Mouse (Mus musculus): ENCODE measurements around the gene Wasf2.

The Wasf2 gene

DNA sequence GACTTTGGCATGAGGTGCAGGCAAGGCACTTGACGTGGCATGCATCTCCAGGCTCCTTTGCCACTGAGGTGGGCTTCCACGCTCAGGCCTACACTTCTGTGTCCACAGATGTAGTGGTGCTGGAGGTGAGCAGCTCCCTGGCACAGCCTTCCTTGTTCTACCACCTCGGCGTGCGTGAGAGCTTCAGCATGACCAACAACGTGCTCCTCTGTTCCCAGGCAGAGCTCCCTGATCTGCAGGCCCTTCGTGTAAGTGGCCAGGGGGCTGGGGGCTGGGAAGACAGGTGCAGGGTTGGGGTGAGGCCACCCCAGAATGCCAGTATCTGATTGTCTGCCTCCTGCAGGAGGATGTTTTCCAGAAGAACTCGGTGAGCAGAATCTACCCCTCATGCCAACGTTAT, 112.4 kb downstream of the Wasf2 start:
- DNase-seq: no peak

DNA sequence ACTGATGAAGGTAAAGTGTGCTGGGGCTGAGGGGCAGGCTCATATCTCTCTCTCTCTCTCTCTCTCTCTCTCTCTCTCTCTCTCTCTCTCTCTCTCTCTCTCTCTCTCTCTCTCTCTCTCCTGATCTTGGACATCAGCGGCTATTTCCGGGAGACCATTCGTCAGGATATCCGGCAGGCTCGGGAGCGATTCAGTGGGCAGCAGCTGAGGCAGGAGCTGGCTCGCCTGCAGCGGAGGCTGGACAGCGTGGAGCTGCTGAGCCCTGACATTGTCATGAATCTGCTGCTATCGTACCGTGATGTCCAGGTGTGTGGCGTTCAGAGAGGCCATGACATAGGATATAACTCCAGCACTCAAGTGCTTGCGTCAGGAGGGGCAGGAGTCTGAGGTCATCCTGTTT, 113.2 kb downstream of the Wasf2 start:
- DNase-seq: no peak

DNA sequence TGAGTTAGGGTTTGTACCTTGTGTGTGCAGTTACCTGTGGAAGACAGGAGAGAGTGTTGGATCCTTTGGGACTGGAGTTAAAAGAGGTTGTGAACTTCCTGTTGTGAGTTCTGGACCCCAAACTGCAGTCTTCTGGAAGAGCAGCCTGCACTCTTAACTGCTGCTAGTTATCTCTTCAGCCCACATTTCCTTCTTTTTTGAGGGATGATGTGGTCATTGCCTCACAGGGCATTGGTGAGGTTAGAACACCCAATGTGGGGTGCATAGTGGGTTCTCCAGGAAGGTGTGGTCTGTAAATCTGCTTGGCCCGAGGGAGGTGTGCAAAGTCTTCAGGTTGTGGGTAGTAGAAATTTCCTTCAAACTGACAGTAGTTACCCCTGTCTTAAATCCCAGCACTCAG, 114.0 kb downstream of the Wasf2 start:
- no peak for DNase-seq

DNA sequence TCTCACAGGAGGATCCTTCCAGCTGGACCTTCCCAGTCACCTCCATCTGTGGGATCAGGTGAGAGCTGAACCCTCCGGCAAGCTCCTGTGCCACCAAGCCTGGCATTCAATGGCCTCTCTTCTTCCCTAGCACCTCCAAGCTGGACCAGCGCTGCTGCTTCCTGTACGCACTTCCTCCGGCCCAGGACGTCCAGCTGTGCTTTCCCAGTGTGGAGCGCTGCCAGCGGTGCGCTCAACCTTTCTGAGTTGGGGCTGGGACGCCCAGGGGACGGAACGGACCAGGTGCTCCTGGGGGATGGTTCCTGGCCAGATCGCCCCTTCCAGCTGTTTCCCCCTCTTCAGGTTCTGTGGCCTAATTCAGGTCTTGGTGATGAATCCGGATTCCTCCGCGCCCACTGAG, 116.8 kb downstream of the Wasf2 start:
- DNase-seq: no peak

DNA sequence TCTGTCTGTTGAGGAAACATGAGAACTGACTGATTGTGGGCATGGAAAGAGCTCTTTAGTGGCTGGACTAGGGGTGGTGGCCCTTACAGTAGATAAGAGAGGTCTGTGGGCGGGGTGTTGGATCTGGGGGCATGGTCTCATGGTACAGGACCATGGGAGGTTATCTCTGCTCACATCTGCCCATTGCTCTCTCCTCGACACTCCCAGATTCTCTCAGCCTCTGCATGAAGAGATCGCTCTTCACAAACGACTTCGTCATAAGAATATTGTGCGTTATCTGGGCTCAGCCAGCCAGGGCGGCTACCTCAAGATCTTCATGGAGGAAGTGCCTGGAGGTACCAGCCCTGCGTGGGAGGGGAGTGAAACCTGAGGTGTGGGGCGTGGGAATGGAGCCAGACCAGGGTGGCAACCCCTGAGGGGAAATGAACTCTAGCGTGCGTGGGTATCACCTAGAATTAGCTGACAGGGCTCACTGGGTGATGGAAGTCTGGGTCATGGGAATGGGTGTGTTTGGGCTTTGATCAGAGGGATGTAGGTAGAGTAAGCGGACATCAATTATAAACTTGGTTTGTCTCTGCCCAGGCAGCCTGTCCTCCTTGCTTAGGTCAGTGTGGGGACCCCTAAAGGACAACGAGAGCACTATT, 117.6 kb downstream of the Wasf2 start:
- DNase-seq: no peak
